Mouse (Mus musculus): ENCODE measurements around the gene Uba2. TPM values are rescaled to one million over a fixed set of nuclear protein-coding genes. Genes with fewer than 3 reads are reported as not detected.
"Not testable (repeated sequence)": the region's sequence is repeated elsewhere in the genome, so short reads cannot be mapped to it uniquely, and the experiment has no call there.

The Uba2 gene
- polyA plus RNA-seq, 1 experiment from 2014 or later: 199 TPM

GRCm38 (mm10) chr7:34200829-34201228, 31.4 kb upstream of the Uba2 start:
- Histone ChIP-seq H3K4me1 (ENCODE audit: control insufficient read depth, insufficient read depth, low read length) (no peaks in the 10 kb centered on the region; the same call in 1 of the 2 replicates), H3K4me3 (ENCODE audit: low read depth, low read length) (no peak overlapping the region), H3K4me2 (ENCODE audit: low read length) (no peak overlapping the region), H3K36me3 (ENCODE audit: control insufficient read depth, insufficient read depth, low read length) (peaks cover 49% of the 10 kb centered on the region), H3K27ac (ENCODE audit: low read depth, low read length) (no peak overlapping the region), H3K27me3 (replicated peaks; ENCODE audit: control insufficient read depth, insufficient read depth, low read length) (no peaks in the 10 kb centered on the region), H3K9ac (ENCODE audit: low read length) (no peak overlapping the region), H3K9me3 (replicated peaks; ENCODE audit: control insufficient read depth, low read length) (no peaks in the 10 kb centered on the region)
- no peak for DNase-seq (ENCODE audit: low spot score)
- WGBS: 91% methylated on average over 2 of the region's 2 CpGs
- ATAC-seq: no peak

GRCm38 (mm10) chr7:34198346-34198745, 28.9 kb upstream of the Uba2 start:
- Histone ChIP-seq H3K9me3 (replicated peaks; ENCODE audit: control insufficient read depth, low read length) (no peaks in the 10 kb centered on the region), H3K9ac (ENCODE audit: low read length) (no peak overlapping the region), H3K27ac (ENCODE audit: low read depth, low read length) (no peak overlapping the region), H3K27me3 (replicated peaks; ENCODE audit: control insufficient read depth, insufficient read depth, low read length) (no peaks in the 10 kb centered on the region), H3K36me3 (ENCODE audit: control insufficient read depth, insufficient read depth, low read length) (peaks cover 25% of the 10 kb centered on the region), H3K4me2 (ENCODE audit: low read length) (no peak overlapping the region), H3K4me3 (ENCODE audit: low read depth, low read length) (no peak overlapping the region), H3K4me1 (ENCODE audit: control insufficient read depth, insufficient read depth, low read length) (peaks cover 4% of the 10 kb centered on the region)
- peak; percentile 13 for DNase-seq (ENCODE audit: low spot score)
- 51% methylated on average over 3 of the region's 3 CpGs for WGBS
- ATAC-seq: no peak

- Histone ChIP-seq H3K9me3 (replicated peaks; ENCODE audit: control insufficient read depth, low read length) (no peaks in the 10 kb centered on the region), H3K4me2 (ENCODE audit: low read length) (peak within 1 kb of the TSS; percentile 86), H3K9ac (ENCODE audit: low read length) (peak within 1 kb of the TSS; percentile 95), H3K36me3 (ENCODE audit: control insufficient read depth, insufficient read depth, low read length) (peaks cover 20% of the 10 kb centered on the region), H3K27ac (ENCODE audit: low read depth, low read length) (peak within 1 kb of the TSS; percentile 4; the same call in 1 of the 2 replicates), H3K4me3 (ENCODE audit: low read depth, low read length) (peak within 1 kb of the TSS; percentile 98), H3K4me1 (ENCODE audit: control insufficient read depth, insufficient read depth, low read length) (peaks cover 4% of the 10 kb centered on the region), H3K27me3 (replicated peaks; ENCODE audit: control insufficient read depth, insufficient read depth, low read length) (no peaks in the 10 kb centered on the region)
- DNase-seq (ENCODE audit: low spot score): peak; percentile 95
- ATAC-seq: peak; percentile 96
- WGBS: 3% methylated on average over 70 of the region's 70 CpGs
Measured at GRCm38 (mm10) chr7:34196132-34197128, 27.0 kb upstream of the Uba2 start, which contains the start of gene Pdcd2l. Gene Pdcd2l (minus strand): TSS chr7:34196661.

GRCm38 (mm10) chr7:34195632-34196031, 26.2 kb upstream of the Uba2 start:
- peak; percentile 11 for DNase-seq (ENCODE audit: low spot score)
- Histone ChIP-seq H3K4me3 (ENCODE audit: low read depth, low read length) (peak overlapping the region; percentile 98), H3K36me3 (ENCODE audit: control insufficient read depth, insufficient read depth, low read length) (peaks cover 15% of the 10 kb centered on the region), H3K27ac (ENCODE audit: low read depth, low read length) (no peak overlapping the region), H3K4me1 (ENCODE audit: control insufficient read depth, insufficient read depth, low read length) (peaks cover 4% of the 10 kb centered on the region), H3K27me3 (replicated peaks; ENCODE audit: control insufficient read depth, insufficient read depth, low read length) (no peaks in the 10 kb centered on the region), H3K9ac (ENCODE audit: low read length) (peak overlapping the region; percentile 95), H3K4me2 (ENCODE audit: low read length) (peak overlapping the region; percentile 86), H3K9me3 (replicated peaks; ENCODE audit: control insufficient read depth, low read length) (no peaks in the 10 kb centered on the region)
- 49% methylated on average over 3 of the region's 3 CpGs for WGBS
- no peak for ATAC-seq

GRCm38 (mm10) chr7:34192825-34193224, 23.4 kb upstream of the Uba2 start:
- no peak overlapping the region for H3K4me3 ChIP-seq (ENCODE audit: low read depth, low read length)
- H3K27ac ChIP-seq (ENCODE audit: low read depth, low read length): no peak overlapping the region
- DNase-seq (ENCODE audit: low spot score) (no peak), ATAC-seq (no peak)
- 95% methylated on average over 6 of the region's 6 CpGs for WGBS
- no peak overlapping the region for H3K4me2 ChIP-seq (ENCODE audit: low read length)
- no peak overlapping the region for H3K9ac ChIP-seq (ENCODE audit: low read length)
- H3K27me3 ChIP-seq (replicated peaks; ENCODE audit: control insufficient read depth, insufficient read depth, low read length): no peaks in the 10 kb centered on the region
- H3K9me3 ChIP-seq (replicated peaks; ENCODE audit: control insufficient read depth, low read length): no peaks in the 10 kb centered on the region
- H3K4me1 ChIP-seq (ENCODE audit: control insufficient read depth, insufficient read depth, low read length): peaks cover 4% of the 10 kb centered on the region
- H3K36me3 ChIP-seq (ENCODE audit: control insufficient read depth, insufficient read depth, low read length): peaks cover 33% of the 10 kb centered on the region

- H3K27me3 ChIP-seq (replicated peaks; ENCODE audit: control insufficient read depth, insufficient read depth, low read length): no peaks in the 10 kb centered on the region
- H3K4me3 ChIP-seq (ENCODE audit: low read depth, low read length): no peak overlapping the region
- peaks cover 57% of the 10 kb centered on the region for H3K36me3 ChIP-seq (ENCODE audit: control insufficient read depth, insufficient read depth, low read length)
- no peaks in the 10 kb centered on the region for H3K9me3 ChIP-seq (replicated peaks; ENCODE audit: control insufficient read depth, low read length)
- WGBS: 93% methylated on average over 12 of the region's 12 CpGs
- no peak overlapping the region for H3K9ac ChIP-seq (ENCODE audit: low read length)
- H3K4me2 ChIP-seq (ENCODE audit: low read length): no peak overlapping the region
- H3K27ac ChIP-seq (ENCODE audit: low read depth, low read length): no peak overlapping the region
- H3K4me1 ChIP-seq (ENCODE audit: control insufficient read depth, insufficient read depth, low read length): no peaks in the 10 kb centered on the region
- DNase-seq (ENCODE audit: low spot score) (no peak), ATAC-seq (no peak)
Measured at GRCm38 (mm10) chr7:34189376-34189989, 20.1 kb upstream of the Uba2 start.

GRCm38 (mm10) chr7:34183794-34184193, 14.4 kb upstream of the Uba2 start:
- H3K36me3 ChIP-seq (ENCODE audit: control insufficient read depth, insufficient read depth, low read length): peaks cover 44% of the 10 kb centered on the region
- H3K4me2 ChIP-seq (ENCODE audit: low read length): no peak overlapping the region
- ATAC-seq (no peak), DNase-seq (ENCODE audit: low spot score) (no peak)
- no peak overlapping the region for H3K4me3 ChIP-seq (ENCODE audit: low read depth, low read length)
- no peaks in the 10 kb centered on the region for H3K27me3 ChIP-seq (replicated peaks; ENCODE audit: control insufficient read depth, insufficient read depth, low read length)
- WGBS: 88% methylated on average over 3 of the region's 3 CpGs
- no peak overlapping the region for H3K9ac ChIP-seq (ENCODE audit: low read length)
- no peak overlapping the region for H3K27ac ChIP-seq (ENCODE audit: low read depth, low read length)
- H3K9me3 ChIP-seq (replicated peaks; ENCODE audit: control insufficient read depth, low read length): no peaks in the 10 kb centered on the region
- no peaks in the 10 kb centered on the region for H3K4me1 ChIP-seq (ENCODE audit: control insufficient read depth, insufficient read depth, low read length)

GRCm38 (mm10) chr7:34183356-34183755, 14.0 kb upstream of the Uba2 start:
- DNase-seq (ENCODE audit: low spot score) (no peak), ATAC-seq (no peak)
- H3K4me1 ChIP-seq (ENCODE audit: control insufficient read depth, insufficient read depth, low read length): no peaks in the 10 kb centered on the region
- no peak overlapping the region for H3K4me3 ChIP-seq (ENCODE audit: low read depth, low read length)
- 92% methylated on average over 13 of the region's 13 CpGs for WGBS
- no peak overlapping the region for H3K9ac ChIP-seq (ENCODE audit: low read length)
- H3K9me3 ChIP-seq (replicated peaks; ENCODE audit: control insufficient read depth, low read length): no peaks in the 10 kb centered on the region
- no peak overlapping the region for H3K4me2 ChIP-seq (ENCODE audit: low read length)
- H3K36me3 ChIP-seq (ENCODE audit: control insufficient read depth, insufficient read depth, low read length): peaks cover 40% of the 10 kb centered on the region
- H3K27me3 ChIP-seq (replicated peaks; ENCODE audit: control insufficient read depth, insufficient read depth, low read length): no peaks in the 10 kb centered on the region
- no peak overlapping the region for H3K27ac ChIP-seq (ENCODE audit: low read depth, low read length)

- not testable (repeated sequence) for H3K27ac ChIP-seq (ENCODE audit: low read depth, low read length); H3K4me2 ChIP-seq (ENCODE audit: low read length); H3K9me3 ChIP-seq (replicated peaks; ENCODE audit: control insufficient read depth, low read length); ATAC-seq; H3K27me3 ChIP-seq (replicated peaks; ENCODE audit: control insufficient read depth, insufficient read depth, low read length); H3K4me1 ChIP-seq (ENCODE audit: control insufficient read depth, insufficient read depth, low read length); H3K4me3 ChIP-seq (ENCODE audit: low read depth, low read length); H3K36me3 ChIP-seq (ENCODE audit: control insufficient read depth, insufficient read depth, low read length); DNase-seq (ENCODE audit: low spot score); H3K9ac ChIP-seq (ENCODE audit: low read length)
- WGBS: 92% methylated on average over 6 of the region's 6 CpGs
Measured at GRCm38 (mm10) chr7:34176241-34176640, 6.8 kb upstream of the Uba2 start.

All from forebrain, embryonic 14.5 days (tissue).